Mouse (Mus musculus) erythroblast, embryonic 14.5 days (primary cell): ENCODE results near the gene Ms4a4b. TPM values are rescaled to one million over a fixed set of nuclear protein-coding genes. Genes with fewer than 3 reads are reported as not detected.

ENCODE experiments used
- H3K27me3 ChIP-seq: 2 replicates; pipeline ENCODE4 v1.6.1; 2012; ENCODE audit warnings: inconsistent platforms; ENCODE audit not compliant: control insufficient read depth
- H3K36me3 ChIP-seq: 2 replicates; pipeline ENCODE4 v1.6.1; 2012; ENCODE audit warnings: mild to moderate bottlenecking, inconsistent platforms; ENCODE audit not compliant: control insufficient read depth
- H3K4me1 ChIP-seq: 2 replicates; pipeline ENCODE4 v1.6.1; 2012; ENCODE audit warnings: inconsistent platforms; ENCODE audit not compliant: control insufficient read depth
- H3K4me3 ChIP-seq: replicated peaks from 2 replicates; pipeline ENCODE3; 2012; ENCODE audit warnings: moderate library complexity, mild to moderate bottlenecking, inconsistent platforms
- H3K9me3 ChIP-seq: 2 replicates; pipeline ENCODE4 v1.6.1; 2012; ENCODE audit warnings: low read length, inconsistent platforms, mixed read lengths; ENCODE audit not compliant: control insufficient read depth
- GATA1 ChIP-seq: IDR thresholded peaks from 2 replicates; pipeline ENCODE4 v1.6.1; 2012; ENCODE audit warnings: low read length, inconsistent platforms, mixed read lengths
- TAL1 ChIP-seq: IDR thresholded peaks from 3 replicates; pipeline ENCODE4 v1.6.1; 2012; ENCODE audit warnings: low read length, inconsistent platforms, mixed read lengths
- polyA plus RNA-seq: library from polyadenylated mRNA; stranded (reverse); fragments of >175 nt; gene quantifications from 2 replicates; pipeline ENCODE4 v1.2.3, GENCODE M21; 2012

Gene Ms4a4b
- polyA plus RNA-seq, 1 experiment = 0.05 TPM

GRCm38 (mm10) chr19:11500796-11501195 lies 57.4 kb downstream of the Ms4a4b start:
- no peaks in the 10 kb centered on the region for H3K27me3 ChIP-seq
- no peak for TF ChIP-seq TAL1
- no peak for TF ChIP-seq GATA1

DNA sequence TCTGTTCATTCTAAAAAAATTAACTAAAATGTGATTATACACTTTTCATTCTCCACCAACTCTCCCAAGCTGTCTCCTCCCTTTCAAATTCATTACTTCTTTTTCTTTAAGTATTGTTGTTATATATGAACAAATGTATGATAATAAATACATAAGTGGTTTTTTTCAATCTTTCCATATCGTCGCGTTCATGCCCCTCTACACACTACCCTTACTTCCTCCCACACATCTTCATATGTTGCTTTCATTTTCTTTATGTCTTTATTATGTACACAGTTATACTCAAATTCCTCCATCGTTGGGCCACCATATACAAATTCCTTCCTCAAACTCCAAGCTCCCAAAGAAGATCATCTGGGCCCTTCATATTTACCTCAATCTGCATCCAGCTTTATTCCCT lies 58.0 kb downstream of the Ms4a4b start:
- TF ChIP-seq TAL1 = no peak
- TF ChIP-seq GATA1 = no peak

More at GRCm38 (mm10) chr19:11500796-11501195, 57.4 kb downstream of the Ms4a4b start:
- Histone ChIP-seq H3K9me3 (no peaks in the 10 kb centered on the region), H3K4me1 (no peaks in the 10 kb centered on the region), H3K4me3 (no peak overlapping the region), H3K36me3 (no peaks in the 10 kb centered on the region)

GRCm38 (mm10) chr19:11504857-11505256 lies 61.5 kb downstream of the Ms4a4b start:
- no peaks in the 10 kb centered on the region for H3K27me3 ChIP-seq
- H3K4me3 ChIP-seq = no peak overlapping the region
- TF ChIP-seq GATA1 (no peak), TAL1 (no peak)
- no peaks in the 10 kb centered on the region for H3K9me3 ChIP-seq
- H3K4me1 ChIP-seq = no peaks in the 10 kb centered on the region
- H3K36me3 ChIP-seq = no peaks in the 10 kb centered on the region

More for the DNA sequence above, 58.0 kb downstream of the Ms4a4b start:
- no peaks in the 10 kb centered on the region for H3K9me3 ChIP-seq
- H3K27me3 ChIP-seq = no peaks in the 10 kb centered on the region
- no peaks in the 10 kb centered on the region for H3K4me1 ChIP-seq
- no peaks in the 10 kb centered on the region for H3K36me3 ChIP-seq
- H3K4me3 ChIP-seq = no peak overlapping the region

GRCm38 (mm10) chr19:11513458-11513857 lies 70.1 kb downstream of the Ms4a4b start:
- Histone ChIP-seq H3K4me1 (no peaks in the 10 kb centered on the region), H3K27me3 (no peaks in the 10 kb centered on the region), H3K4me3 (no peak overlapping the region), H3K36me3 (no peaks in the 10 kb centered on the region), H3K9me3 (no peaks in the 10 kb centered on the region)
- TF ChIP-seq GATA1 (no peak), TAL1 (no peak)

GRCm38 (mm10) chr19:11516246-11516645 lies 72.9 kb downstream of the Ms4a4b start, which contains the start of gene Ms4a6b:
Gene Ms4a6b, plus strand, starts transcription at chr19:11516512.
- TF ChIP-seq TAL1 (no peak), GATA1 (no peak)
- no peak within 1 kb of the TSS for H3K4me3 ChIP-seq
- H3K36me3 ChIP-seq = no peaks in the 10 kb centered on the region
- no peaks in the 10 kb centered on the region for H3K4me1 ChIP-seq
- no peaks in the 10 kb centered on the region for H3K9me3 ChIP-seq
- no peaks in the 10 kb centered on the region for H3K27me3 ChIP-seq

Other genes with a start within 250 kb of the Ms4a4b start
- gene Ms4a13, start 246.8 kb upstream of the Ms4a4b start, polyA plus RNA-seq = not detected in 2 replicates
- gene Ms4a12, start 211.1 kb upstream of the Ms4a4b start, polyA plus RNA-seq = not detected in 2 replicates
- gene Ms4a1, start 177.3 kb upstream of the Ms4a4b start, polyA plus RNA-seq = not detected in 2 replicates
- gene Ms4a5, start 159.7 kb upstream of the Ms4a4b start, polyA plus RNA-seq = not detected in 2 replicates
- gene Ms4a14, start 129.1 kb upstream of the Ms4a4b start, polyA plus RNA-seq = not detected in 2 replicates
- gene Ms4a7, start 107.4 kb upstream of the Ms4a4b start, polyA plus RNA-seq = not detected in 2 replicates
- gene Ms4a4a, start 68.0 kb upstream of the Ms4a4b start, polyA plus RNA-seq = not detected in 2 replicates
- gene Ms4a4c, start 38.8 kb upstream of the Ms4a4b start, polyA plus RNA-seq = not detected in 2 replicates
- gene Ms4a6c, start 25.8 kb downstream of the Ms4a4b start, polyA plus RNA-seq = not detected in 2 replicates
- not detected in 2 replicates for gene Gm8369, start 42.4 kb downstream of the Ms4a4b start, polyA plus RNA-seq
- not detected in 2 replicates for gene Ms4a6b, start 73.0 kb downstream of the Ms4a4b start, polyA plus RNA-seq
- not detected in 2 replicates for gene Ms4a4d, start 93.2 kb downstream of the Ms4a4b start, polyA plus RNA-seq
- not detected in 2 replicates for gene Ms4a6d, start 161.3 kb downstream of the Ms4a4b start, polyA plus RNA-seq
- gene Ms4a2, start 180.2 kb downstream of the Ms4a4b start, polyA plus RNA-seq = 0.01 and 0.05 TPM in 2 replicates
- gene Ms4a3, start 197.3 kb downstream of the Ms4a4b start, polyA plus RNA-seq = 0.06 TPM in 1 of 2 replicates, not detected in the other
- not detected in 2 replicates for gene Oosp2, start 217.0 kb downstream of the Ms4a4b start, polyA plus RNA-seq
- gene Oosp1, start 247.6 kb downstream of the Ms4a4b start, polyA plus RNA-seq = not detected in 2 replicates